Mouse (Mus musculus): Measurements from ENCODE around the gene Hoxb4.

Hoxb4 gene

DNA sequence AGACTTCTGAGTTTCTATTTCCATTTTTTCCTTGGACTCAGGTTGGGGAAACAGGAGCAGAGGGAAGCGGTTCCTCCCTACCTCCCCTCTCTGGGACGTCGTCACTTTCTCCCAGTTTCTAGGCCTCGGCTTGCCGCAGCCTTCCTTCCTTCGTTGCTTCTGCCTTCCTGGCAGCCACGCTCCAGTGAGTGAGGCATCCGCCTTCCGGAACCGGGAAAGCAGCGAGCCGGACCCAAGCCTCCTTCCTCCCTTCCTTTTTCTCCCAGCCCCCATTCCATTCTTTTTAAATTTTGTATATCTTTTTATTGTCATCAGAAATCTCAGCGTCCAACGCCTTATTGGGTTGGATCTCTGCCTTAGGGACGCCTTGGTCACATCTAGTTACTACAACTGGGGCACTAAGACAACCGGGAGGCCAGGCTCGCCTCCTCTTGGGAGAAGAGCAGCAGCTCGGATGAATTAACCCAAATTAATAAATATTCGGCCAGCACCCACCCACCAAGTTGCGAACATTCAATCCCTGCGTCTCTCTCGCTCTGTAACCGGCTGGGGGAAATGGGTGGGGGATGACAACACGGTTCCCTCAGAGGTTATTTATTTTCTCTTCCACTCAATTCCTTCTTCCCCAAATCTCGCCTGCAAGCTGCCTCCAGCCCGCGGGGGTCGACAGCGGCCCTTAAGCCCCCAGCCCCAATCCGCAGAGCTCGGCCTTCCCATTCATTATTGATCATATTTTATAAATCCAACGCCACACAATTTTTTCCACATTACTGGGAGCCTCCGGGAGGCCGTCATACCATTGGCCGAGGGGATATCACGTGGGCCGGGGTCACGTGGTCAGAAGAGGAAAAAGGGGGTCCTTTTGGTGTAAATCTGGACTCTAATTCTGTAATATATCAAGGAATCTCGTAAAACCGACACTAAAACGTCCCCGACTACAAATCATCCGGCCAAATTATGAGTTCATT, 32.0 kb upstream of the Hoxb4 start, which contains the start of gene Hoxb7:
Gene Hoxb7 (plus strand): TSS at position 853 of the 968 bp plus-strand sequence.
- DNase-seq: no peak

GRCm38 (mm10) chr11:96286739-96287385, 31.2 kb upstream of the Hoxb4 start:
- no peak for DNase-seq

- no peak for DNase-seq
These were observed 30.7 kb upstream of the Hoxb4 start for GRCm38 (mm10) chr11:96287411-96287810.

DNA sequence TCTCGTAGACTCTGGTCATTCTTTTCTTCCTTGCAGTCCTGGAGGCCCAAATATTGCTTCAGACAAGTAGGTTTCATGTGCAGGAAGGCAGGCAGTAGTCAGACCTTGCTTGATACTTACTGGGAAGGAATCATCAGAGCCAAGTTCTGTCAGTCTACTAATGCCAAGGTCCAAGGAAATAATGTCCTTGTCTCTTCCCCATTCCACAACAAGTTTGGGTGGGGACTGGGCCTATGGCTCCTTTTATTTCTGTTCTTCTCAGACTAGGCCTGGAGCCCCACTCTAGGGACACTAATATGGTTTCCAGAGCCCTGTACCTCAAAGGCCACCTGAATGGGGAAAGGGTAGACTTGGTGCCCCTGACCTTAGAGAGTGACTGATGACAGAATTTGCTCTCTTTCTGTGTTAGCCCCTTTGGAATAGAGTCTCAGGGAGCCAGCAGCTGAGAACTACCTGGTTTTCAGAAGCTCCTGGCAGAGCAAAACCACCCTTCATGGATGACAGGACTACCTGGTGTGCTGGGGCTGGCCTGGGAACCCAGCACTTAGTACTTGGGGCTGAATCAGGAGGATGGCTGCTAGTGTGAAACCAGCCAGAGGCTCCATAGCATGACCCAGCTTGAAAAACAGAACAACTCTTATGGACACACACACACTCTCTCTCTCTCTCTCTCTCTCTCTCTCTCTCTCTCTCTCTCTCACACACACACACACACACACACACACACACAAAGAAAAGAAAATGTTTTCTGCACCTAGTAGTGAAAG, 29.4 kb upstream of the Hoxb4 start:
- no peak for DNase-seq

GRCm38 (mm10) chr11:96289293-96289692, 28.8 kb upstream of the Hoxb4 start:
- no peak for DNase-seq

- no peak for DNase-seq
These were observed 28.2 kb upstream of the Hoxb4 start for GRCm38 (mm10) chr11:96289837-96290236.

- no peak for DNase-seq
These were observed 27.2 kb upstream of the Hoxb4 start for GRCm38 (mm10) chr11:96290705-96291355.

- DNase-seq: no peak
These were observed 26.1 kb upstream of the Hoxb4 start, which contains the start of gene Hoxb6 for GRCm38 (mm10) chr11:96291681-96292564. Gene Hoxb6 (plus strand): TSS chr11:96292476.

- DNase-seq: no peak
These were observed 25.3 kb upstream of the Hoxb4 start for GRCm38 (mm10) chr11:96292565-96293301.

- DNase-seq: no peak
These were observed 24.7 kb upstream of the Hoxb4 start for GRCm38 (mm10) chr11:96293302-96293921.

GRCm38 (mm10) chr11:96294245-96295091, 23.6 kb upstream of the Hoxb4 start:
- DNase-seq: peak; percentile 88

DNA sequence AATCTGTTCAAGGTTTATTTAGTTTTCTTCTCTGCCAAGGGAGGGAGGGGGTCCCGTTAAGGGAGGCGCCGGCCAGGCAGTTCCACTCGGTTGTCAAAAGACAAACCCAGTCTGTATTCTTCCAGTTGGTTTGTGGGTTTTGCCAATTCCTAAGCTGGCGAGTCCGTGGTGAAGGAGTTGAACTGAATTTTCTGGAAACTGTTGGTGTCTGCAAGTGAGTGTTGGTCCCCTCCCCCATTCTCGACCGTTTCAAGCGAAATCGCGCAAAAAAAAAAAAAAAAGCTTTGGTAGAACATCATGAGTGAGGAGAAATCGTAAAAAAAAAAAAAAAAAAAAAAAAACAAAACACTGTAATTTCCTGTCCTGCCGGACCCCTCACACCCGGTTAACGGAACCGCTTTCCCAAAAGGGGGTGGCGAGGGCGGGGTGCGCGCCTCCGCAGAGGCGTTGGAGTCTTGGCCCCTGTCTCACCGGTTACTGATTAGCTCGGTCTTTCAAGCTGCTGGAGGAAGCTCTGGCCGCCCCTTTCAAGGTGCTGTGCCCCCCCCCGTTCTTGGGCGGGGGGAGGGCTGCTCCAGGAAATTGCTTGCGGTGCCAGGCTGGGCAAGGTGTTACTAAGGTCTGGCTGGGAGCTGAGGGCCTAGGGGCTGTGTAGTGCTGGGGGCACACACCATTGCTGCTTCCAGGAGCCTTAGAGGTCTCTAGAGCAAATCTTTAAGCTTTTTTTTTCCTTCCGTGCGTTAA, 22.8 kb upstream of the Hoxb4 start:
- DNase-seq: no peak

GRCm38 (mm10) chr11:96296997-96297396, 21.1 kb upstream of the Hoxb4 start:
- DNase-seq: no peak

DNA sequence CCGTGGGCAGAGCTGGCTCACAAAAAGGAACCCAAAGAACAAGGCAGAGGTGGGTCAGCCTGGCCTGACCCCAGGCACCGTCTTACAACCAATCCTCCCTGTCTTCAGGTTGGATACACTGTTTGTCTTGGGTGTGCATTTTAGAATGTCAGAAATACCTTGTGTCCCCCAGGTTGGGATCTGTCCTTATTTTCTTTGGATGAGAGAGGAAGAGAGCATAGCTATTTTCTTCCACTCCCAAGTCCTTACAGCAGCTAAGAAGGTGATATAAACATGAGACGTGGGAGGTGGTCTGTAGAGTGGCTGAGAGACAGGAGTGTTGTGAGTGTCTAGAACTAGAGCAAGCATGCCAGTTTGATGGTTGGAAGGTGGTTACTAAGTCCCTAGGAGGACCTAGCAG, 20.6 kb upstream of the Hoxb4 start:
- DNase-seq: no peak

GRCm38 (mm10) chr11:96297968-96298635, 20.0 kb upstream of the Hoxb4 start:
- DNase-seq: no peak

DNA sequence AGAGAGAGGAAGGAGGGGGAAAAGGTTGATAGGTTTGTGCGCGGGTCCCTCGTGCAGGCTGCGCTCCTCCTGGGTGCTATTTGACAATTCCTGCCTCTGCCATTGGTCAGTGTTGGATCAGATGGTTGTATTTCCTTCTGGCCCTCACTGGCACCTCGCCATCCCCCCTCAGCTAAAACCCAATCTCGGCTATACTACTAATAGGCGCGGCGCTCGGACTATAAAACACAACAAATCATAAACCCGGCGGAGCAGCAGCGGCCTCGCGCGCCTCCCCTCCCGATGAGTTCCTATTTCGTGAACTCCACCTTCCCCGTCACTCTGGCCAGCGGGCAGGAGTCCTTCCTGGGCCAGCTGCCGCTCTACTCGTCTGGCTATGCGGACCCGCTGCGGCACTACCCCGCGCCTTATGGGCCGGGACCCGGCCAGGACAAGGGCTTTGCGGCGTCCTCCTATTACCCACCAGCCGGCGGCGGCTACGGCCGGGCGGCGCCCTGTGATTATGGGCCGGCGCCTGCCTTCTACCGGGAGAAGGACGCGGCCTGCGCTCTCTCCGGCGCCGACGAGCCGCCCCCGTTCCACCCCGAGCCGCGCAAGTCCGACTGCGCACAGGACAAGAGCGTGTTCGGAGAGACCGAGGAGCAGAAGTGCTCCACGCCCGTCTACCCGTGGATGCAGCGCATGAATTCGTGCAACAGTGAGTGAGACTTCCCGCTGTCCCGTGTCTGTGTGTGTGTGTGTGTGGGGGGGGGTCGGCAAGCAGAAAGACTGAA, 19.0 kb upstream of the Hoxb4 start:
- DNase-seq: no peak

- DNase-seq: no peak
These were observed 18.3 kb upstream of the Hoxb4 start for GRCm38 (mm10) chr11:96299781-96300180.
